Mouse (Mus musculus) right cerebral cortex, adult 18-20 months (tissue): ENCODE measurements at regions not wholly inside any gene's neighbourhood (a gene's known extent, or its start where the extent isn't known, plus 50 kb on each side); places are given as distances from the start of the nearest gene placed in this dataset.

ENCODE experiments used
- DNase-seq: peaks from one replicate; pipeline ENCODE4 v3.0.0; 2022; ENCODE audit warnings: mixed read lengths

DNA sequence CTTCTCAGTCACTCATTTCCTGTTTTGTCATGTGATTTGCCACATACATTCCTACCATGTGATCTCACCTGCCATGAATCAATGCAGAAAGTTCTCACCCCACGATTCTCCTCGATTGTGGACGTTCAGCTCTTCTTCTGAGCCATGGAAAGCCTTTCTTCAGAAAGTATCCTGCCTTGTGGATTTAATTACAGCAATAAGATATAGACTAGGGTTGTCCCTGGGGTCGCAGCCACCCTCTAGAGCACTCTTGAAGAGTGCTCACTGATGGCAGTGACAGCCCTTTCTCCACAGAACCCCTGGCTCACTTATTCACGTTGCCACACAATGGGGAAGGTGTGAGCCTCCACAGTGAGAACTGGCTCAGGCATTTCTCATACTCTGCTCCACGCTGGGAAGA, 345.1 kb downstream of the Wdr11 start:
- no peak for DNase-seq

- DNase-seq: no peak
Measured at GRCm38 (mm10) chr7:129937715-129938114, 346.1 kb downstream of the Wdr11 start.

GRCm38 (mm10) chr7:129938141-129938540, 346.5 kb downstream of the Wdr11 start:
- no peak for DNase-seq

DNA sequence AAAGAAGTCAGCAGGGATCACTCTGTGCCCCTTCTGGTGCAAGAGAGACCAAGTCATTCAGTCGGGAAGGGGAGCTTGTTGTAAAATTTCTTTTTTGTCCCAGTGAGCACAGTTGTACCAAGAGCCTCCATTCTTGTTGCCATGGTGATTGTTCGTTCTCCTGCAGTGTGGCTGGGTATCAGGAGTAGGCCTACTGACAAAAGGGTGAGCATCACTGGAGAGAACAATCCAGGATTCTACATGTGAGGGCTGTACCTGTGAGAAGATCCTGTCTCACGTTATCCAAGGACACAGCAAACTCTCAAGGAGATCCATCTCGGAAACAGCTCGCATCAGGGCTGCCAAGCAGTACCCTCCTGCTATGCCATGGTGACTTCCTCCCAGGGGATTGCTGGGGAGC, 347.6 kb downstream of the Wdr11 start:
- no peak for DNase-seq

DNA sequence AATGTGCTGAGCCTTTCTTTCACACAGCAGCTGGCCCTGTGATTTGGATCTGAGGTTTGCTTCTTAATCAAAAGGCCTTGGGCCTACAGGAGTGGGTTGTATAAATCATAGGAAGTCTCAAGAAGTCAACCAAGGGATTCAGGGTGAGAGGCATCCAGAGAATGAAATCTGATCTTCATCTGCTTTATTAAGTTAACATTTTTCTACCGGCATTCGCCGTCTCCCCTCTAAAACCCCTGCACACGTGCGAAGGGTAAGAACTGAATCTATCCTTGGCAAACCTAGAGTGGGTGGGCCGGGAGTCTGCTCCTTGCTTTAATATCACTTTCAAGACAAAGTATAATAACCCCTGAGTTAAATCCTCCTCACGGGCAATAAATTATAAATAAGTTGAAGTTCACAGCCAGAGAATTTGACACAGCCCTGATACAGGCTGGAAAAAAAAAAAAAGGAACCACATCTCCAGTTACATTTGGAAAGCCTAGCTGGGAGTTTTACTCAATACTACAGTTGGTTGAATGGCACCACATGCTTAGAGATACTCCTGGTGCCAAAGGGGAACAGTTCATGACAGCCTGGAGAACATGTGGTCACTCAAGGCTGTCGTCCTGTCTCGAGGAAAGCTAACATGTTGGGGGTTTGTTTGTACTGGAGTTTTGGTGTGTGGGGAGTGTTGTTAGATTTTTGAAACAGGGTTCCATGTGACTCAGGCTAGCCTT, 349.8 kb downstream of the Wdr11 start:
- DNase-seq: no peak

- DNase-seq: no peak
Measured at GRCm38 (mm10) chr7:129948613-129949110, 357.0 kb downstream of the Wdr11 start.

DNA sequence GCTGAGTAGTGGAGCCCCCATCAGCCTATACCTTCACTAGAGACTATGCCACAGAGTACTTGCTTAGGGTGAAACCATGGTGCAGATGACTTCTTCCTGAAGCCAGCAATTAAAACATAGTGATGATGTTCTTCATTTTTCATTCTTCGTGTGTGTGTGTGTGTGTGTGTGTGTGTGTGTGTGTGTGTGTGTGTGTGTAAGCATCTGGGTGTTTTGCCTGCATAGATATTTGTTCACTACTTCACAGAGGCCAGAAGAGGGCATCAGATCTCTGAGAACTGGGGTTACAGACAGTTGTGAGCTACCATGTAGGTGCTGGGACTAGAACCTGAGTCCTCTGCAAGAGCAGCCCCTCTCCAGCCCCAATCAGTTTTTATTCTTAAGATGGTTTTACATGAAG, 358.8 kb downstream of the Wdr11 start:
- DNase-seq: no peak

GRCm38 (mm10) chr7:129958379-129958778, 366.7 kb downstream of the Wdr11 start:
- no peak for DNase-seq

DNA sequence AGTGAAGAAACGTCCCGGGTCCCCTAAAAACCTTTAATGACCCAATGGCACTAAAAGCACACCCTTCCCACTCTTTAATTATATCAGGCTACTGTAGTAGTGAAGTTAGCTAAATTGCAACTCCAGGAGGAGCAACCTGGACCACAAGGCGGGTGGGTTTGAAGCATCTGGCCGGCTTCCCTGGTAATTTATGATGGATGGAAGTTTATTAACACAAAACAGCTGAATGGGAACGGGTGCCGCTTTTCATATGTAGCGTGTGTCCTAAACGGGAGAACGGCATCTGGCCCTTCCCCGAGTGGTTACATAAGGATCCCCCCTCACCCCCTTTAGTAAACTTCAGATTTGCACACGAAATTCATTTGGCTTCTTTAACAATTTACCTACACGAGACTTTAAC, 370.9 kb downstream of the Wdr11 start:
- no peak for DNase-seq

DNA sequence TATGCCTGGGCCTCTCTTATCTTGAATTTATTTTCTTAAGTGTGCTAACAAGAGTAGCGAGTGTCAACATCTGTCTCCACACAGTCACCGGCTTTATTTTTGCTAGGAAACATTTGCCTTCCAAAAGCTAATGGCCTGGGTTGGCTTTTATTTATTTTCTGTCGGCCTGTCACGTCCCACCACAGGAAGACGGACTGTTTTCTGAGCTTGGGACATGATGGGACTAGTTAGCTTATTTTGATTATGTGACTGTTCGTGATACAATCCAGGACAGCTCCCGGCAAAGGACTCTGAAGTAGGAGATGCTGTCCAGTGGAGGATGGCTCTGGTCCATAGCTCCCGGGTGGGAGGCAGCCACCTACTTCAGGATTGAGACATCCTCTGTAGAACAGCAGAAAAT, 372.5 kb downstream of the Wdr11 start:
- DNase-seq: no peak

DNA sequence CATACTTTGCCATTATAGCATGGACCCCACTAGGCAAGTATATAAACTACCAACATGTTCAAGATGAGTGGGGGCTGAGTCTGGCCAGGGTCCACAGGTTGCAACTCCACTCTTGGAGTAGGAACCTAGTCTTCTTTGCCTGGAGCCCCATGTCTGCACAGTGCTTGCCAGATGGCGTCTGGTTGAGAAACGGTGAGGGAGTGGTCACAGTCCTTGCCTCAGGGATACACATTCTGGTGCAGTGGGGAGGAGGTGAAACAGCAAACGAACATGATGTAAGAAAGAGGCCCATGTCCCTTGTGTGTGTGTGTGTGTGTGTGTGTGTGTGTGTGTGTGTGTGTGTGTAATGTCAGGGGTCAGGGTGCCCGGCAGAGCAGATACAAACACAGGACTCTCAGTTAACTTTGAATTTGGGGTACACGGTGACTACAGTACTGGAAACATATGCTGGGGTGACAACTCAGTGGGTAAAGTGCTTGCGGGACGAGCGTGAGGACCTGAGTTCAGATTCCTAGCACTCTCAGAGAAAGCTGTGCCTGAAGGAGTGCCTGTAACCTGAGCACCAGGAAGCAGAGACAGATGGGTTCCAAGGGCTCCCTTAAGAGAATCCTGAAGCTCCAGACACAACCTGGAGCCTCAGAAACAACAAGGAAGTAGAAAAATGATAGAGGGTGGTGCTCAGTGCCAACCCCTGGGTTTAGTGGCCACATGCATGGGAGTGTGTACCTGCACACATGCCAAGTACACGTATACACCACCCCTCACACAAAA, 373.8 kb downstream of the Wdr11 start:
- DNase-seq: no peak

DNA sequence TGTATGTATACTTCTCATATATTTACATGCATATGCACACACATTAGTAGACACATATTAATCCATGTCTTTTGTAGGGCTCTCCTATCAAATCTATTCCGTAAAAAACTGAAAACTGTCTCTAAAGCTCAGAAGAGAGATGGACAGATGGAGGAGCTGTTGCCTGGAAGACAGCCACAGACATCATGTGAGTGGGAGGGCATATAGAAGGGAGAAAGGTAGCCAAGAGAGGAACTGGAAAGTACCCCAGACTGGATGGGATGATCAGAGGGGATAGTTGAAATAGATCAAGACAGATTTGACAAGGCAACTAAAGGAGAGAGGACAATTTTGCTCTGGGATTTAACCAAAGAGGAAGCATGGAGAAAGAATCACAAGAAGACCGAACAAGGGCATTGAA, 375.1 kb downstream of the Wdr11 start:
- DNase-seq: peak; percentile 30

DNA sequence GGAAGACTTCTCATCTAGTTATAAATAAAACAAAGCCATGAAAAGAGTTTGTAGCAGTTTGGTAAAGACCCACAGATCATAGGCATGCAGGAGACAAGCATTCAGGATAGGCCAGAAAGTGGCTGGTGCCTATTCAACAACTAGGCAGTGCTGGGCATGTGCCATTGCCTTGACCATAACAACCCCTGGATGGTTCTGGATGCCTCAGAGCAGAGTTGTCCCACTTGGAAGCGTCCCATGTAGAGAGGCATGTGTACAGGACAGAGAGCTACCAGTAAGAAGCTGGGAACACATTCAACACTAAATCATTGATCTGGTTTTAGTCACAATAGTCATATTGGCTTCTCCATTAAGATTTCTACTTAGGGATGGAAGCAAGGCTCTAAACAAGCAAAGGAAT, 378.5 kb downstream of the Wdr11 start:
- no peak for DNase-seq

- DNase-seq: no peak
Measured at GRCm38 (mm10) chr7:129974206-129974605, 382.5 kb downstream of the Wdr11 start.

- DNase-seq: no peak
Measured at GRCm38 (mm10) chr7:129974837-129975236, 383.2 kb downstream of the Wdr11 start.

DNA sequence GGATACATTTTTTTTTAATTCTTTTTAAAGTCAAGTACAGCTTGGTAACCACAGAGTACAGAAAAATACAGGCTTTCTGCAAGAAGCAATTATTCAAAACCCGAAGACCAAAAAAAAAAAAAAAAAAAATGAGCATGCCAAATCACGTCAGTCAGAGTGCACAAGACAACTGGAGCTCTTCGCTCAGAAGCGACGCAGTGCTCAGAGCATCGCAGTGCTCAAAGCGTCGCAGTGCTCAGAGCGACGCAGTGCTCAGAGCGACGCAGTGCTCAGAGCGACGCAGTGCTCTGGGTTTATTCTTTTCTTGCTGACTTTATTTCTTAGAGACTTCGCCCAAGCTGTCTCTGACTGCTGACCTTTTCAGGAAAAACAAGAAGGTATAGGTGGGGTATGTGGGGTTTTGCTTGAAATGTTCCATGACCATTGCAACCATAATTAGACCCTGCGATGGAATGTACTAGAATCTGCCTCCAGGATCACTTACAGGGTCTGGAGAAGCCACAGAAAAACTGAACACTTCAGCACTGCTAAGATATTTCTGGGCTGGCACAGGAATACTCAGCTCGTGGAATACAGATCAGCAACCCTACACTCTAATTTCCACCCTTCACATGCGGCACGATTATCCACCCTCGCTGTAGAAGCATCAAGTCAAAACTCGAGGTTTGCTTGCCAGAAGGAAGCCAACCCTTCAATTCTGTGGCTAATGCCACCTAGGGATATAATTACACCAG, 384.3 kb downstream of the Wdr11 start:
- DNase-seq: peak; percentile 9

GRCm38 (mm10) chr7:129978576-129978975, 386.9 kb downstream of the Wdr11 start:
- no peak for DNase-seq

DNA sequence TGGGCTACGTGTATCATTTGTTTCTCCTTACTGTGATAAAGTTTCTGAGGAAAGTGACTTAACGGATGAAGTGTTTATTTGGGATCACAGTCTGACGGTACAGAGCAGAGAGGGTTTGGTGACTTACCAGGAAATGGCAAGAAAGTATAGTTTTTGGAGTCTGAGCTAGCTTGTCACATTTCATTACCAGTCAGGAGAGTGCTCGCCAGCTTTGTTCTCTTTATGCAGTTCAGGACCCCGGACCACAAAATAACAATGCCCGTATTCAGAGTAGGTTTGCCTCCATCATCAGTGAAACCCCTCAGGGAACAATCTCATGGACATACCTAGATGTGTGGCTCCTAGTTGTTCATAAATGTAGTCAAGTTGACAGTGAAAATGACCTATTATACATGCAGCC, 387.7 kb downstream of the Wdr11 start:
- no peak for DNase-seq

DNA sequence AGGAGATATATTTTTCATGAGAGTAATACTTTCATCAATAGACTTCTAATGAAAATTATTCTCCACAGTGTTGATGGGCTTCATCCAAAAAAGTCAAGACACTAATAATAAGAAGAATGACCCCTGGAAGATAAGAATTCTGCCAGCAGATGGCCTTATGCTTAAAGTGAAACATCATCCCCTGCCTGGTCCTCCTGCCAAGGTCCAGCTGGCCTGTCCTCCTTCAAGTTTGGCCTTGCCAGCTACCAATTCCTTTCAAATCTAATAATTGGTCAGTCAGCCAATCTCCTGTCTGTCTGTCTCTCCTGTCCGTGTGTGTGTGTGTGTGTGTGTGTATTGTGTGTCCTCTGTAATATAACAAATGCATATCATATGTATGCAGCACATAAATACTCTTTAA, 388.8 kb downstream of the Wdr11 start:
- no peak for DNase-seq

DNA sequence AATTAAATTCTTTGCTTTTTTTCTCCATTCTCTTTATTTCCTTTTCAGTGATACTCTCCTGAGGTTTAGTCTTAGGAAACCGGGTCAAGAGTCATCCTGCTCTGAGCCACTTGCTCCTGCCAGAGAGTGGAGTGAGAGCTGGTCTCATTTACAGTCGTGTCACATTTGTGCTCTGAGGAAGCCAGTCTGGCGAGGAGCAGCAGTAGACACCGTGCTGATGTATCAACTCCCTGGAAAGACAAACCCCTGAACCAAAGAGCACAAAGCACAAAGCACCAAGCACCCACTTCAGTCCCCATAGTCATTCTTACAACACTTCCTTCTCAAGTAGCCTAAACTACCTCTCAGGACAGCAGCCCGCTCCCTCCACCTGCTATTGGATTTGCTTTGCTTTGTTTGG, 390.7 kb downstream of the Wdr11 start:
- no peak for DNase-seq

GRCm38 (mm10) chr7:129983601-129984120, 392.0 kb downstream of the Wdr11 start:
- DNase-seq: no peak

DNA sequence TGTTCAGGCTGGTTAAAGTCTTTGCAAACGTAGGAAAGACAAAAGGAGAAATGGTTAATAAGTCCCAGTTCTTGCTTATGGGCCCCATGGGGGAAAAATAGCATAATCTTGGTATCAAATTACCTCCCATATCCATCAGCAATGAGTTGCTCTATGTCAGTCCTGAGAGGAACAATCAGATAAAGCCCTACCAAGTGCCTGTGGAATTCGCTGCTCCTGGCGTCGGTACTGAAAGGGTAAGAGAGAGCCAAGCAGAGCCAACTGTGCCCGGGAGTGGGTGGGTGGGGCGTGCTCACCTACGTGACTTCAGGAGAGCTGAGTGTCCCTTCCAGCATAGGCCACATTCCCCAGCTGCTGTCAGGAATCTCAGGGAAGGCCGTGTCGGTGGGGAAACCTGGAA, 392.7 kb downstream of the Wdr11 start:
- DNase-seq: no peak

DNA sequence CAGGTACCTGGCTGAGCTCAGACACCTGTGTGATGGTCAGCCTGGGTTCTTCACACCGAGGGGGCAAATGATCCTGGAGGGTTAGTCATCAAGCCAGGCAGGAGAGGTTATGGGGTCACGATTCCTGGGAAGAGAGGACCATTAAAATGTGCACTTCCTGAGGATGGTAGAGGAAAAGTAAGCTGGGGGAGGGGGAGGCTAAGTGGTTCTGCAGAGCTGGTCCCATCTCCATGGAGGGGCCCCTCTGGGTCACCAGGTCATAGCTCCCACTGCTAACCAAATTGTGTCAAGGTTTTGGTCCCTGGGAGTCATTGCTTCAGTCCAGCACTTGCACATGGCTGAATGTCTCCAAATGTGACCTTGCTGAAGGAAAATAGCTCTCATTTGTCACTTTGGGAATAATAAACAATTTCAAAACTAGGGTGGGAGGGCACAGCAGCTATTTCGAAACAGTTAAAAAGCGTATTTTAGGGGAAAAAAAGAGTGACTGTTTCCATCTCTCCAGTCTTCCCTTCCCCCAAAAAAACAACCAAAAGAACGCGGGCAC, 395.5 kb downstream of the Wdr11 start:
- DNase-seq: no peak
